Mouse (Mus musculus): ENCODE data around the gene Nktr. TPM values are rescaled to one million over a fixed set of nuclear protein-coding genes. Genes with fewer than 3 reads are reported as not detected.
A peak's percentile ranks its signal among the peaks of the same experiment; 100 is the strongest.

The Nktr gene
- total RNA-seq, 2 experiments from 2014 or later = 146 to 173 TPM

DNA sequence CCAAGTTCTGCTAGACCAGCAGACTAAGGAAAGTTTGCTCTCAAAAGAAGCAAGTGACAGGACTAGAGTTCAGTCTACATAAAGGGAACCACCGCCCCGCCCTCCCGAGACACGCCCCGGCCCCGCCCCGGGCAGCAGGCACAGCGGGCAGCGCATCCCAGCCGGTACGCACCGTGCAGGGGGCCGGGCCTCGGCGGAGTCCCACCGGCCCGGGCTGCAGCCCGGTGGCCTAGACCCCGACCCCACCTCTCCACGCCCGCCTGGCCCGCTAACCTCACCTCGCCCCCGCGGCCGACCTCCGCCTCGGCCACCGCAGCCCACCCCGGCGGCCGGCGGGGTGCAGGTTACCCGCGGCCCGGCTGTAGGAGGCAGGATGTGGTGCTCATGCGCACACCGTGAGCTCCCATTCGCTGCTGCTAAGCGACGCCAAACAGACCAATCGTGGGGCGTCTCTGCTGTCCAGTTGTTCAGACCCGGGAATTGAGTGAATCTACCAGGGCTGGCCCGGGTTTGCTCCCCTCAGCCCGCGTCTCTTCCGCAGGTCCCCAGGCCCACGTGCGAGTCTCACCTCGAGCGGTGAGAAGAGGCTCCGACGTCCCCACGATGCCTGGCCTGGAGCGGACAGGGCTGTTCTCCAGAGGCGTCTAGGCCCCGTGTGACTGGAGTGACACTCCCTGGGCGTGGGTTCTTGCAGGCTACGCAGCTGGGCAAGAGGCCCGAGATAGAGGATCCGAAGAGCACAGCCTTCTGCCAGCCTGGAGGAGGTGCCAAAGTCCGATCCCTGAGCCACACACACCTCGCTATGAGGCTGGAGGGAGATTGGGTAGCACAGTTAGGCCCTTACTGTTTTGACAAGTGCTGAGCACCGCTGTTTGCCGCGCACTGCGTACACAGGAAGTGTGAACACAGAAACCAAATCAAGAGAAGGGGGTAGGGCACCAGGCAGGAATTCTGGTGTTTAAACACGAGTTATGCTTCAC lies 14.0 kb upstream of the Nktr start, which contains the start of gene Sec22c:
Gene Sec22c, minus strand, starts transcription at position 845 of the 980 bp plus-strand sequence.
- ATAC-seq (replicated peaks; ENCODE audit: low FRiP score, low TSS enrichment, poor library complexity, severe bottlenecking) = peak; percentile 84

DNA sequence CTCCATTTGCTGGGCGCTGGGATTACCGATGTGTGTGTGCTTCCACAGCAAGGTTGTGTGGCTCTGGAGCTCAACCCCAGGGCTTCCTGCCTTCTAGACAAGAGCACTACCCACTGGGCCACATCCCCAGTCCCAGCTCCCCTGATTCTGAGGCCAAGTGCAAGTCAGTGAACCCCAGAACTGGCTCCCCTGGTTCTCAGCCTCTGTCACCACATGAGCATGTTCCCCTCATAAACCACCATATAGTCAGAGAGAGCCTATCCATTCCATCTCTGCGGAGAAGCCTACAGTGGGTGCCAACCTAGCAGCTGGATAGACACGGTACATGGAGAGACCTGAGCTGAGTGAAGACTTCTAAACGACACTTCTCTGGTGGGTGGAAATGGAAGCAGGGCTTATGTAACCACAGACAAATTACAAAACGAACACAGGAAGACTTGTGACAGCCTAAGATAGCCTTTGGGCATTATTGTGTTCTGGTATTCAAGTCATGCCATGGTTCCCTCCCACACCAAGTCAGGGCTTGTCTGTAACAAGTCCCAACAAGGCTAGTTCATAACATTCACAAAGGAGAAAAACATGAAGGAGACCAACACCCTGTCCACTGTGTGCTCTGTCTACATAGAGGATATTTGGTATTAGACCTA lies 12.8 kb upstream of the Nktr start:
- no peak for ATAC-seq (replicated peaks; ENCODE audit: low FRiP score, low TSS enrichment, poor library complexity, severe bottlenecking)

- no peak for ATAC-seq (replicated peaks; ENCODE audit: low FRiP score, low TSS enrichment, poor library complexity, severe bottlenecking)
These were observed 11.2 kb upstream of the Nktr start for GRCm38 (mm10) chr9:121707801-121708200.

- no peak for ATAC-seq (replicated peaks; ENCODE audit: low FRiP score, low TSS enrichment, poor library complexity, severe bottlenecking)
These were observed 10.2 kb upstream of the Nktr start for GRCm38 (mm10) chr9:121708506-121709486.

- peak; percentile 87 for ATAC-seq (replicated peaks; ENCODE audit: low FRiP score, low TSS enrichment, poor library complexity, severe bottlenecking)
These were observed 8.9 kb upstream of the Nktr start, which contains the start of gene Ss18l2 for GRCm38 (mm10) chr9:121709898-121710583. Ss18l2 (plus strand) TSS chr9:121710329.

DNA sequence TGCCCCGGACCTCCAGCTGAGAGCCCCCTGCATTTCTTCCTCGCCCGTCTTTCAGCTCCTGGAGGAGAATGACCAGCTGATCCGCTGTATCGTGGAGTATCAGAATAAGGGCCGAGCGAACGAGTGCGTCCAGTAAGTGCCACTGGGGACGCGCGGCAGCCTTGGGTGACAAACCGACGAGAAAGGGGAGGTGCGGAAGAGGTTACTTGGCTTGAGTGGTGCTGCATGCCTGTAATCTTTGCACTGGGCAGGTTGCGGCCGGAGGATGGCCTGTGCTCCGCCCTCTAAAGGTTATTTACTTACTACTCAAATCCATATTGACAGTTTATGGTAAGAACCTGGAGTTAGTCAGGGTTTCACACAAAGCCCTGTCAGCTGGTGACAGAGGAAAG lies 8.4 kb upstream of the Nktr start:
- peak; percentile 69 for ATAC-seq (replicated peaks; ENCODE audit: low FRiP score, low TSS enrichment, poor library complexity, severe bottlenecking)

DNA sequence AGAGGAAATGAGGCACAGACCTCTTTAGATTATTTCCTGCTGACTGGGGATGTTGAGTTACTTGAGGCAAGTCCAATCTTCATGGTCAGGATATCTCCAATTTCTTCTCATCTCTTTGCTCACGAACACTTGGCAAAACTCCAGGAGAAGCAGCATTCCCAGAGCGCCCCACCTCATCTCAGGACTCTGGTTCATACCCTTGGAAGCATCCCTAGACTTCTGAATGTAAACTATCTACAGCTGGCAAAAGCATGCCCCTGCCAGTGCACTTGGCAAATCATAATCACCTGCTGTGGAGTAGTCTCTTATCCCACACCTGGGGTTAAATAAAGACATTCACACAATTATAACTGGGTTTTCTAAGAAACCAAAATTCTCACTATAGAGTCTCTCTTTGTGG lies 1.9 kb upstream of the Nktr start:
- no peak for ATAC-seq (replicated peaks; ENCODE audit: low FRiP score, low TSS enrichment, poor library complexity, severe bottlenecking)

DNA sequence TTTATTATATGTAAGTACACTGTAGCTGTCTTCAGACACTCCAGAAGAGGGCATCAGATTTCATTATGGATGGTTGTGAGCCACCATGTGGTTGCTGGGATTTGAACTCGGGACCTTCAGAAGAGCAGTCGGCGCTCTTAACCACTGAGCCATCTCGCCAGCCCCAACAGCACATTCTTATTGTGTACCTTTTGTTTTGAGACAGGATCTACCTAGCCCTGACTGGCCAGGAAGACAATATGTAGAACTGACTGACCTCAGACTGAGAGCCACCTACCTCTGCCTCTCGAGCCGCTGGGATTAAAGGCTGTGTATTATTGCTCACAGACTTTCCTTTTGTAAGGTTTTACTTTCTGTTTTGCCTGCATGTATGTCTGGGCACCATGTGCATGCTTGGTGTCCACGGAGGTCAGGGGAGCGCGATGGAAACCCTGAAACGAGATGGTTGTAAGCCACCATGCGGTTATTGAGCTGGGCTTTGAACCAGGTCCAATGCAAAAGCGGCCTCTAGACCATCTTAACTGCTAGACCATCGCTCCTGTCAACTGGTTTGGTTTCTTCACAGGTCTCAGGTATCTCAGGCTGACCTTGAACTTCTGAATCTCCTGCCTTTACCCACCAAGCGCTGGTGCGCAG lies 781 bp upstream of the Nktr start:
- ATAC-seq (replicated peaks; ENCODE audit: low FRiP score, low TSS enrichment, poor library complexity, severe bottlenecking) = peak; percentile 6; the same call in 1 of the 2 replicates

GRCm38 (mm10) chr9:121719347-121720331 lies 670 bp downstream of the Nktr start:
- ATAC-seq (replicated peaks; ENCODE audit: low FRiP score, low TSS enrichment, poor library complexity, severe bottlenecking) = peak; percentile 48

DNA sequence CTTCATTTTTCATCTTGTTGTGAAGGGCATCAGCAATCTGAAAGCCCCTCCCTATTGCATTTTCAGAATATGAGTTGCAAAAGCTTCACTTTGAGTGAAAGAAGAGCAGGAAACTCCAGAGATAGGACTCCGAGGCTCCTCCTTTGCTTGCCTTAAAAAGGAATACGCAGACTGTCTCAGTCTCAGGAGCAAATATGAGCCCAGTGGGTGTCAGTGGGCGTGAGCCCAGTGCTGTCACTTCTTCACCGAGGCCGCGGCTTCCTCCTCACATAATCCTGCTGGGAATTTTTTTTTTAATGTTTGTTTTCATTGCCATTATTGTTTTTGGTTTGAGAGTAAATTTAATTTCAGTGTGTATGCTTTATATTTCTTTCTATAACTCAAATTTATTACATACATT lies 21.5 kb downstream of the Nktr start:
- ATAC-seq (replicated peaks; ENCODE audit: low FRiP score, low TSS enrichment, poor library complexity, severe bottlenecking) = no peak

DNA sequence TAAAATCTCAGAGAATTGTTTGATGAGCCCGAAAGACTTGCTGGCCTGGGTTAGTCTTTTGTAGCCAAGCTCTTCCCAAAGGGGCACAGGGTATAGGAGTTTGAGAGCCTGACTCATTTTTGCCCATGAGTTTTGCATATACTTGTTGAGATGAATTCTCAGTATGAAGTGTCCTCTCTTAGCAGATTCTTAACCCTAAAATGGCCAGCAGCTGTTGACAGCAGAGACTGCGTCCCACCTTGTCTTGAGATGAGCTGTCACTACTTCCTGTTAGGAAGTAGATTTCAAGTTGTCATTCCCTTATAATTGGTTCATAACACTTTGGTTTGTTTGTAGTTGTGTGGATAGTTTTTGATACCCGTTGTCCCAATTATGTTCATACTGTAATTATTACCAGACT lies 22.2 kb downstream of the Nktr start:
- no peak for ATAC-seq (replicated peaks; ENCODE audit: low FRiP score, low TSS enrichment, poor library complexity, severe bottlenecking)

DNA sequence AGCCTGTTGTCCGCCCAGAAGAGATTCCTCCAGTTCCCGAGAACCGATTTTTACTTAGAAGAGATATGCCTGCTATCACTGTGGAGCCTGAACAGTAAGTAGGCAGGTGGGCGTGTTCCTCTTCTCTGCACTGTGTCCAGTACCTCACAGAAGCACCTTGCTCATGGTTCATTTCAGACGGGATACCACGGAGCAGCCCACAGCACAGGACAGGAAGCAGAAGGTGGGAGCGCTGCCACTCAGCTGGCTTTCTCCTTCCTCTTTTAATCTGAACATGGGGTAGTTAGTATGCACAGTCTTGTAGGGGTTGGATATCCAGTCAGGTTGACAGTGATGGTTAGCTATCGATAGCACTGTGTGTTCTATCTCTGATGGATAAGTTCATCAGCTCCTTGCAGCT lies 25.1 kb downstream of the Nktr start:
- ATAC-seq (replicated peaks; ENCODE audit: low FRiP score, low TSS enrichment, poor library complexity, severe bottlenecking) = no peak

GRCm38 (mm10) chr9:121752774-121753173 lies 33.8 kb downstream of the Nktr start:
- no peak for ATAC-seq (replicated peaks; ENCODE audit: low FRiP score, low TSS enrichment, poor library complexity, severe bottlenecking)

DNA sequence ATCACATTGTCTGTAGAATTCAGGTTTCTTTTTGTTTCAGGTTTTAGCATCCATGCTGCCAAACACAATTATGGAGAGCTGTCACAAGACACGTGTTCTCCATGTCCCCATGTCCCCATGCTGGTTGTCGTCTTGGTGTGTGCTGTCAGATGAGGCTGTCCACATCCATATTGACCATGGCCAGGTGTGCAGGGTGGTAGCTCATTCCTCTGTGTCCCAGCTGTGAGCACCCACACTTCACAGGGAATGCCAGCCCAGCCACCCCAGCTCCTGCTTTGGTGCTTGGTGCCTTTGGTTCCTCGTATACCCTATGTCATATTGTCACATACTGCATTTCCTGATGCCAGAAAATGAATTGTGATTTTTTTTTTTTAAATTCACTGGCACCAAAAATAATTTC lies 35.7 kb downstream of the Nktr start:
- ATAC-seq (replicated peaks; ENCODE audit: low FRiP score, low TSS enrichment, poor library complexity, severe bottlenecking) = no peak

DNA sequence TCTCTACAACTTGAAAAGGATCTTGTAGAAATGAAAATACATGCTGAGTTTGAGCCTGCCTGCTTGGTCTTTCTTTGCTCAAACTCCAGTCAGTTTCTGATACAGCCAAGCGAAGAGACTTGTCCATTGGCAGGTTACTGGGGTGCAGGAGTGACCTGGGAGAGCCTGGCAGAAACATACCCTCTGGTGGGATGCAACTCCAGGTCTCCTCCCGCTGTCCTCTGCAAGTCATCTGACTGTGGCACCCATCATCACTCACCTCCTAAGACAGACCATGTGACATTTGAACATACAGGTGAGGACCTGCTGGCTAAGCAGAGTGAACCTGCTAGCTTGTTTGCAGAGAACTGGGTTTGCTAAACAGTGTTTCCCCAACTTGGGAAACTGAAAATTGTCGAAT lies 37.8 kb downstream of the Nktr start:
- no peak for ATAC-seq (replicated peaks; ENCODE audit: low FRiP score, low TSS enrichment, poor library complexity, severe bottlenecking)

DNA sequence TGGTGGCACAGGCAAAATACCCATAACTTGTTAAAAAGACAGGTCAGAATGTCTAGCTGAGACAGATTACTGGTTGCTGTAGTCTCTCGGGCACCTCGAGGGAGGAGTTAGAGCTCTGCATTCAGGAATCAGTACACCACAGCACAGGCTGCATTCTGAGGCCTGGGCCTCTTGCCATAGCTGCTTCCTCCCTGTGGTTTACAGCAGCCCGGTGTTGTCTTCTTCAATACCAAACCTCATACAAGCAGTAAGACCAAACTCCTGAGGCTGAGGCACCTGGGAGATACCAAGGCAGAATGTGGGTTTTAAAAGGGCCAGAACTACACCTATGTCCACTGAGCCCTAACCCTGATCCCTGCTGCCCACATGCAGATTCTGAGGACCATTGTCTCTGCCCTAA lies 38.5 kb downstream of the Nktr start:
- peak; percentile 43 for ATAC-seq (replicated peaks; ENCODE audit: low FRiP score, low TSS enrichment, poor library complexity, severe bottlenecking)

All from megakaryocyte-erythroid progenitor cell, adult 5-6 weeks (primary cell).